In the genomic region with DNA sequence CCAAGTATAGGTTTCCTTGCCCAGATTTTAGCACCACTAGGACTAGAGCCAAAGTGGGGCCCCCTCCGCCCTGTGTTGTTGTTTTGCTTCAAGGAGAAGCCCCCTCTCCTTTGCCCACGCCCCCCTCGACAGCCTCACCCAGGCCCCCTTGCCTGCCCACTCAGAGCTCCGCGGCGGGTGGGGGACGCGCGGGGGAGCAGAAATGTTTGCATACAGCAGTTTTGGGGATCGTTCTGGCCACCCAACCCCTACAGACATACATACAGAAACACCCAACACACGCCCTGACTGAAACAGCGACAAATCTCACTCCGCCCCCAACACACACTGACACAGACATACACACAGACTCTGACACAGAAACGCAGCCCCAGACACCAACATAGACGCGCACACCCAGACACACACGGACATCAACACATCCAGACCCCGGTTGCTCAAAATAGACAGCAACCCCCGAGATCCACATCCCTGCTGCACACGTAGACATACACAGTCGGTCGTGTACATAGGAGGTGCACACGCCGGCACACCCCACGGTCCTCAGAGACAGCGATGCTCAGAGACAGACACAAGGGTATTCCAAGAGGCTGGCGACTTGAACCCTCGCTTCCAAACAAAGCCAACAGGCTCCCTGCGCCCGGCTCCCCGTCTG, we compare ENCODE assay signal across 9 mouse cellular contexts. TPM values are rescaled to one million over a fixed set of nuclear protein-coding genes. Genes with fewer than 3 reads are reported as not detected.
DNase-seq lines count a peak whose midpoint lies in the region; ATAC-seq and TF ChIP-seq lines count a peak whose summit lies in the region.
"Had no signal": no experiment of that assay in that cellular context is flagged by ENCODE, and none has a peak within 500 bp of the region (broad histone marks: within the 10 kb centered on the region; RNA-seq: fewer than 3 reads in every experiment).

No protein-coding gene starts in this region.

- peak overlapping the region; percentile 50 for H3K4me3 ChIP-seq in lung, embryonic 14.5 days (ENCODE audit: low read depth, low read length)
- H3K4me3 ChIP-seq in hindbrain, embryonic 16.5 days (ENCODE audit: low read length): peak overlapping the region; percentile 97
- H3K4me3 ChIP-seq in liver, postnatal 0 days (ENCODE audit: low read depth, low read length): peak overlapping the region; percentile 32

- TF ChIP-seq CTCF in lung, embryonic 14.5 days (IDR thresholded peaks at IDR 0.05; ENCODE audit: low read depth): no peak
- TF ChIP-seq CTCF in liver, postnatal 0 days (IDR thresholded peaks at IDR 0.05; ENCODE audit: low read depth): no peak

- H3K4me1 ChIP-seq in lung, embryonic 14.5 days (ENCODE audit: insufficient read depth): 0 out of 2 replicates have a peak, but pooled peaks cover 3% of the 10 kb centered on the region
- peaks cover 32% of the 10 kb centered on the region for H3K4me1 ChIP-seq in hindbrain, embryonic 16.5 days (ENCODE audit: control insufficient read depth, insufficient read depth, low read depth, low read length)
- H3K4me1 ChIP-seq in liver, postnatal 0 days (ENCODE audit: insufficient read depth): peaks cover 6% of the 10 kb centered on the region; the same call in 1 of the 2 replicates

- ATAC-seq in lung, embryonic 14.5 days (ENCODE audit: insufficient read depth): peak; percentile 67
- ATAC-seq in hindbrain, embryonic 16.5 days: peak; percentile 64
- ATAC-seq in liver, postnatal 0 days: no peak

- no peaks in the 10 kb centered on the region for H3K36me3 ChIP-seq in lung, embryonic 14.5 days (ENCODE audit: insufficient read depth)
- no peaks in the 10 kb centered on the region for H3K36me3 ChIP-seq in hindbrain, embryonic 16.5 days (ENCODE audit: control insufficient read depth, insufficient read depth, low read length)
- H3K36me3 ChIP-seq in liver, postnatal 0 days (replicated peaks; ENCODE audit: insufficient read depth, low read length): no peaks in the 10 kb centered on the region

- TF ChIP-seq EP300 in liver, postnatal 0 days (IDR thresholded peaks at IDR 0.05; ENCODE audit: low read depth): no peak

- WGBS in lung, embryonic 14.5 days: under 1% methylated on average over 31 of the region's 31 CpGs
- WGBS in hindbrain, embryonic 16.5 days: under 1% methylated on average over 31 of the region's 31 CpGs
- 2% methylated on average over 31 of the region's 31 CpGs for whole genome bisulfite sequencing in liver, postnatal 0 days (ENCODE audit: insufficient replicate concordance)

- no peak overlapping the region for H3K27ac ChIP-seq in lung, embryonic 14.5 days (ENCODE audit: low read depth)
- peak overlapping the region; percentile 97 for H3K27ac ChIP-seq in hindbrain, embryonic 16.5 days (ENCODE audit: low read depth, low read length)
- no peak overlapping the region for H3K27ac ChIP-seq in liver, postnatal 0 days (ENCODE audit: low read depth)
- H3K27ac ChIP-seq: macrophage had no signal

- no peaks in the 10 kb centered on the region for H3K9me3 ChIP-seq in lung, embryonic 14.5 days (ENCODE audit: low read depth, low read length)
- no peaks in the 10 kb centered on the region for H3K9me3 ChIP-seq in hindbrain, embryonic 16.5 days (ENCODE audit: control insufficient read depth, low read length)
- no peaks in the 10 kb centered on the region for H3K9me3 ChIP-seq in liver, postnatal 0 days (ENCODE audit: low read length)

- peak overlapping the region; percentile 38 for H3K9ac ChIP-seq in lung, embryonic 14.5 days
- peak overlapping the region; percentile 97 for H3K9ac ChIP-seq in hindbrain, embryonic 16.5 days (ENCODE audit: low read depth, low read length)
- no peak overlapping the region for H3K9ac ChIP-seq in liver, postnatal 0 days (replicated peaks)

- peaks cover 24% of the 10 kb centered on the region for H3K27me3 ChIP-seq in lung, embryonic 14.5 days (ENCODE audit: insufficient read depth, low read length)
- H3K27me3 ChIP-seq in hindbrain, embryonic 16.5 days (replicated peaks; ENCODE audit: control insufficient read depth, insufficient read depth, low read length): no peaks in the 10 kb centered on the region
- H3K27me3 ChIP-seq in liver, postnatal 0 days (ENCODE audit: insufficient read depth, low read length): peaks cover 46% of the 10 kb centered on the region

- peak overlapping the region; percentile 90 for H3K4me2 ChIP-seq in lung, embryonic 14.5 days
- peak overlapping the region; percentile 80 for H3K4me2 ChIP-seq in hindbrain, embryonic 16.5 days (ENCODE audit: low read length)
- peak overlapping the region; percentile 35 for H3K4me2 ChIP-seq in liver, postnatal 0 days (ENCODE audit: low read depth, low read length)

- DNase-seq in lung, embryonic 14.5 days: peak; percentile 12
- no peak for DNase-seq in lung, postnatal 36 days
- peak; percentile 16 for DNase-seq in embryo, embryonic 9.5 days (ENCODE audit: extremely low spot score)
- no peak for DNase-seq in liver, postnatal 0 days
- no peak for DNase-seq in adrenal gland, postnatal 36 days
- no peak for DNase-seq in thymus, postnatal 10 days (ENCODE audit: low spot score in 2 of 2)
- DNase-seq in testis, postnatal 14 days (ENCODE audit: low spot score): no peak

RNA-seq across cellular contexts. Expression of a gene that starts 0.7 kb away (rescaled TPM):
- 4.1 and 4.9 TPM in 2 replicates for polyA plus RNA-seq in lung, embryonic 14.5 days (2014; fragmentation: Nextera tagmentation; extraction: Ambion mirVana)
- polyA plus RNA-seq in hindbrain, embryonic 16.5 days (2015; fragmentation: Nextera tagmentation; extraction: Ambion mirVana): 64.9 and 70.2 TPM in 2 replicates
- polyA plus RNA-seq in liver, postnatal 0 days (2015; fragmentation: Nextera tagmentation; extraction: Ambion mirVana): 0.49 and 0.61 TPM in 2 replicates
- 1 to 10 TPM; 6.8 to 9.3 TPM for total RNA-seq in adrenal gland, postnatal 36 days (2021)
- polyA plus RNA-seq: macrophage had no signal

RNA-seq across cellular contexts. Expression of a gene that starts 16.1 kb away (rescaled TPM):
- polyA plus RNA-seq in lung, embryonic 14.5 days (2014; fragmentation: Nextera tagmentation; extraction: Ambion mirVana): 0.92 and 2.5 TPM in 2 replicates
- polyA plus RNA-seq in hindbrain, embryonic 16.5 days (2015; fragmentation: Nextera tagmentation; extraction: Ambion mirVana): 0.99 and 1.6 TPM in 2 replicates
- polyA plus RNA-seq in liver, postnatal 0 days (2015; fragmentation: Nextera tagmentation; extraction: Ambion mirVana): 4.6 and 4.7 TPM in 2 replicates
- total RNA-seq in adrenal gland, postnatal 36 days (2021): 1 to 10 TPM in 1 of 2 experiments, under 1 TPM in 1; 0.53 to 2.1 TPM

RNA-seq across cellular contexts. Expression of a gene that starts 33.3 kb away (rescaled TPM):
- 0.54 and 0.81 TPM in 2 replicates for polyA plus RNA-seq in lung, embryonic 14.5 days (2014; fragmentation: Nextera tagmentation; extraction: Ambion mirVana)
- polyA plus RNA-seq in hindbrain, embryonic 16.5 days (2015; fragmentation: Nextera tagmentation; extraction: Ambion mirVana): 17.5 and 20.4 TPM in 2 replicates
- polyA plus RNA-seq in liver, postnatal 0 days (2015; fragmentation: Nextera tagmentation; extraction: Ambion mirVana): 16.9 and 21.8 TPM in 2 replicates
- 1 to 10 TPM; 1.6 to 2.8 TPM for total RNA-seq in adrenal gland, postnatal 36 days (2021)
- polyA plus RNA-seq: macrophage had no signal

Comparison
In these comparisons a context has a peak if more than half of its experiments do, and no peak if none do; other contexts are left out.
1. DNase-seq: peak in lung, embryonic 14.5 days (single experiment) and embryo, embryonic 9.5 days (single experiment); none in lung, postnatal 36 days (single experiment), liver, postnatal 0 days (single experiment), adrenal gland, postnatal 36 days (0 of 2), thymus, postnatal 10 days (0 of 2) and testis, postnatal 14 days (single experiment).
2. H3K4me2 ChIP-seq: peak in every context shown above with its lines; median percentile 90 in lung, embryonic 14.5 days; 80 in hindbrain, embryonic 16.5 days; 35 in liver, postnatal 0 days.
3. H3K4me3 ChIP-seq: peak in every context shown above with its lines; median percentile 97 in hindbrain, embryonic 16.5 days; 50 in lung, embryonic 14.5 days; 32 in liver, postnatal 0 days.
4. RNA of a gene that starts 0.7 kb away (polyA plus RNA-seq): 64.9 to 70.2 TPM in hindbrain, embryonic 16.5 days; 4.1 to 4.9 TPM in lung, embryonic 14.5 days and 0.49 to 0.61 TPM in liver, postnatal 0 days; every median in the first group is over 10 times any median in the second.